Mouse (Mus musculus) lung, postnatal 0 days (tissue): ENCODE measurements at regions not wholly inside any gene's neighbourhood (a gene's known extent, or its start where the extent isn't known, plus 50 kb on each side); places are given as distances from the start of the nearest gene placed in this dataset.
"Not testable (repeated sequence)": the region's sequence is repeated elsewhere in the genome, so short reads cannot be mapped to it uniquely, and the experiment has no call there.

ENCODE experiments used
- ATAC-seq: fragments of 200-750 bp; cut with Nextera tagmentation; 2 replicates; pipeline ENCODE4 v1.8.0; 2017; ENCODE audit warnings: moderate library complexity
- DNase-seq: peaks from one replicate; pipeline ENCODE4 v3.0.0-alpha.2; 2016; ENCODE audit warnings: low spot score
- H3K27ac ChIP-seq: fragments of 300-500 bp; sonication (generic); 2 replicates; pipeline ENCODE4 v1.5.1; 2014; ENCODE audit warnings: antibody characterized with exemption, mild to moderate bottlenecking, low read length, mixed read lengths
- H3K27me3 ChIP-seq: fragments of 300-500 bp; sonication (generic); replicated peaks from 2 replicates; pipeline ENCODE4 v1.6.1; 2014; ENCODE audit warnings: low read length, mixed read lengths; ENCODE audit not compliant: insufficient read depth
- H3K36me3 ChIP-seq: fragments of 300-500 bp; sonication (generic); 2 replicates; pipeline ENCODE4 v1.6.1; 2014; ENCODE audit warnings: low read length, mixed read lengths; ENCODE audit not compliant: insufficient read depth
- H3K4me1 ChIP-seq: fragments of 300-500 bp; sonication (generic); 2 replicates; pipeline ENCODE4 v1.6.1; 2014; ENCODE audit warnings: antibody characterized with exemption, low read depth, low read length, mixed read lengths; ENCODE audit not compliant: insufficient read depth
- H3K4me2 ChIP-seq: fragments of 300-500 bp; sonication (generic); replicated peaks from 2 replicates; pipeline ENCODE4 v1.6.1; 2014; ENCODE audit warnings: low read depth, mild to moderate bottlenecking, low read length, moderate library complexity, mixed read lengths
- H3K4me3 ChIP-seq: fragments of 300-500 bp; sonication (generic); 2 replicates; pipeline ENCODE4 v1.5.1; 2014; ENCODE audit warnings: low read depth, low read length
- H3K9ac ChIP-seq: fragments of 300-500 bp; sonication (generic); replicated peaks from 2 replicates; pipeline ENCODE4 v1.6.1; 2014; ENCODE audit warnings: low read depth, mild to moderate bottlenecking
- H3K9me3 ChIP-seq: fragments of 300-500 bp; sonication (generic); 2 replicates; pipeline ENCODE4 v1.6.1; 2016; ENCODE audit warnings: low read length, mixed read lengths
- WGBS: fragments of 180-500 bp; shearing (Covaris S2); extraction: QIAGEN DNeasy Blood & Tissue Kit; methylation state at CpG from one replicate; pipeline ENCODE4 v1.1.7; 2014; 5-methylcytosine and 5-hydroxymethylcytosine counted together

- 91% methylated on average over 3 of the region's 3 CpGs for WGBS
- not testable (repeated sequence) for H3K36me3 ChIP-seq, H3K27ac ChIP-seq, H3K4me3 ChIP-seq, ATAC-seq, H3K27me3 ChIP-seq, DNase-seq, H3K9me3 ChIP-seq, H3K4me2 ChIP-seq, H3K9ac ChIP-seq, H3K4me1 ChIP-seq
Observed at GRCm38 (mm10) chr8:20264106-20264505, 98.9 kb downstream of the Gm15319 start.

- 73% methylated on average over 6 of the region's 7 CpGs for WGBS
- ATAC-seq, H3K9ac ChIP-seq, H3K27ac ChIP-seq, H3K9me3 ChIP-seq, H3K27me3 ChIP-seq, H3K36me3 ChIP-seq, H3K4me1 ChIP-seq, H3K4me3 ChIP-seq, H3K4me2 ChIP-seq, DNase-seq: not testable (repeated sequence)
Observed at GRCm38 (mm10) chr8:20262847-20263570, 100.0 kb downstream of the Gm15319 start.

GRCm38 (mm10) chr8:20262253-20262652 lies 100.8 kb downstream of the Gm15319 start:
- DNase-seq, H3K4me3 ChIP-seq, H3K27me3 ChIP-seq, H3K4me1 ChIP-seq, H3K9me3 ChIP-seq, H3K9ac ChIP-seq, H3K36me3 ChIP-seq, H3K4me2 ChIP-seq, H3K27ac ChIP-seq, ATAC-seq: not testable (repeated sequence)
- WGBS, result no CpG with 5 or more reads among the region's 3 CpGs

GRCm38 (mm10) chr8:20261452-20262181 lies 101.4 kb downstream of the Gm15319 start:
- peak; percentile 32; the same call in 1 of the 2 replicates for ATAC-seq
- WGBS, result 44% methylated on average over 5 of the region's 9 CpGs

GRCm38 (mm10) chr8:20261007-20261406 lies 102.0 kb downstream of the Gm15319 start:
- not testable (repeated sequence) for H3K36me3 ChIP-seq, H3K9ac ChIP-seq, H3K9me3 ChIP-seq, H3K4me1 ChIP-seq, DNase-seq, H3K4me3 ChIP-seq, H3K27ac ChIP-seq, H3K4me2 ChIP-seq, H3K27me3 ChIP-seq, ATAC-seq
- WGBS, result no CpG with 5 or more reads among the region's 2 CpGs

More at GRCm38 (mm10) chr8:20261452-20262181, 101.4 kb downstream of the Gm15319 start:
- H3K4me1 ChIP-seq, H3K9me3 ChIP-seq, H3K4me2 ChIP-seq, H3K27me3 ChIP-seq, DNase-seq, H3K36me3 ChIP-seq, H3K9ac ChIP-seq, H3K4me3 ChIP-seq, H3K27ac ChIP-seq: not testable (repeated sequence)

GRCm38 (mm10) chr8:20260125-20260640 lies 102.8 kb downstream of the Gm15319 start:
- not testable (repeated sequence) for H3K36me3 ChIP-seq, H3K9ac ChIP-seq, H3K27ac ChIP-seq, ATAC-seq, H3K4me1 ChIP-seq, H3K9me3 ChIP-seq, H3K4me2 ChIP-seq, H3K27me3 ChIP-seq, DNase-seq, H3K4me3 ChIP-seq
- WGBS, result 100% methylated on average over 2 of the region's 7 CpGs

- not testable (repeated sequence) for H3K27me3 ChIP-seq, H3K27ac ChIP-seq, H3K9me3 ChIP-seq, H3K4me2 ChIP-seq, DNase-seq, H3K36me3 ChIP-seq, H3K4me1 ChIP-seq, H3K9ac ChIP-seq, ATAC-seq, H3K4me3 ChIP-seq
- WGBS, result 75% methylated on average over 6 of the region's 8 CpGs
Observed at GRCm38 (mm10) chr8:20259662-20260061, 103.3 kb downstream of the Gm15319 start.
